Mouse (Mus musculus) olfactory bulb, adult 2 months (tissue): ENCODE results near the gene Arhgap10.

ENCODE experiments used
- CTCF ChIP-seq: fragments of 200-500 bp; IDR thresholded peaks from 2 replicates; pipeline ENCODE4 v1.5.1; 2012; ENCODE audit warnings: low read depth, mild to moderate bottlenecking, low read length, moderate library complexity; ENCODE audit not compliant: insufficient read depth
- POLR2A ChIP-seq: fragments of 200-500 bp; IDR thresholded peaks from 2 replicates; pipeline ENCODE4 v1.6.1; 2012; ENCODE audit warnings: mild to moderate bottlenecking, low read depth, low read length, moderate library complexity; ENCODE audit not compliant: insufficient read depth

- no peak for TF ChIP-seq POLR2A
- TF ChIP-seq CTCF = no peak
These were observed 89.3 kb downstream of the Arhgap10 start for GRCm38 (mm10) chr8:77428420-77428819.
